8 mouse cellular contexts compared by ENCODE assay signal in genomic region chr19:44248854-44249351, GRCm38 (mm10). TPM values are rescaled to one million over a fixed set of nuclear protein-coding genes. Genes with fewer than 3 reads are reported as not detected.
A peak's percentile ranks its signal among the peaks of the same experiment; 100 is the strongest.
DNase-seq lines count a peak whose midpoint lies in the region; ATAC-seq and TF ChIP-seq lines count a peak whose summit lies in the region.

No protein-coding gene starts in this region.

- no peak for ATAC-seq in liver, embryonic 12.5 days

- peak; percentile 35 for DNase-seq in cerebellum, adult 9-10 months
- no peak for DNase-seq in cerebellum, adult 11 months
- no peak for DNase-seq in thymus, adult 2 months
- DNase-seq in thymus, postnatal 25 days = no peak
- no peak for DNase-seq in adrenal gland, adult (ENCODE audit: inconsistent age in 2 of 2, low spot score in 1 of 2)
- no peak for DNase-seq in kidney, postnatal 10 days
- no peak for DNase-seq in ovary, adult 18-20 months (ENCODE audit: low spot score)

- H3K27me3 ChIP-seq in thymus, adult 2 months (ENCODE audit: control insufficient read depth, insufficient read depth, low read length) = no peaks in the 10 kb centered on the region
- H3K27me3 ChIP-seq in liver, embryonic 12.5 days (replicated peaks) = peaks cover 25% of the 10 kb centered on the region

- 54% methylated on average over 11 of the region's 11 CpGs for whole genome bisulfite sequencing in thymus, adult 2 months
- 71% methylated on average over 11 of the region's 11 CpGs for WGBS in liver, embryonic 12.5 days (ENCODE audit: insufficient replicate concordance)

- H3K4me1 ChIP-seq in thymus, adult 2 months (replicated peaks; ENCODE audit: control insufficient read depth, insufficient read depth, low read length) = peaks cover 53% of the 10 kb centered on the region
- H3K4me1 ChIP-seq in liver, embryonic 12.5 days = peaks cover 53% of the 10 kb centered on the region

- H3K27ac ChIP-seq in thymus, adult 2 months (ENCODE audit: control insufficient read depth, insufficient read depth, low read length) = peak overlapping the region; percentile 96
- H3K27ac ChIP-seq in liver, embryonic 12.5 days = peak overlapping the region; percentile 82

- no peak overlapping the region for H3K4me3 ChIP-seq in thymus, adult 2 months (ENCODE audit: control insufficient read depth, insufficient read depth, low read length)
- peak overlapping the region; percentile 54; the same call in 1 of the 2 replicates for H3K4me3 ChIP-seq in liver, embryonic 12.5 days

- no peaks in the 10 kb centered on the region for H3K9me3 ChIP-seq in liver, embryonic 12.5 days (replicated peaks)

- peak overlapping the region; percentile 84 for H3K4me2 ChIP-seq in liver, embryonic 12.5 days

- H3K36me3 ChIP-seq in thymus, adult 2 months (ENCODE audit: control insufficient read depth, insufficient read depth, low read length) = no peaks in the 10 kb centered on the region
- no peaks in the 10 kb centered on the region for H3K36me3 ChIP-seq in liver, embryonic 12.5 days

- TF ChIP-seq POLR2A in thymus, adult 2 months (IDR thresholded peaks at IDR 0.05; ENCODE audit: control insufficient read depth, extremely low read depth, insufficient read depth, low read length, poor library complexity) = no peak

- TF ChIP-seq CTCF in thymus, adult 2 months (IDR thresholded peaks at IDR 0.05; ENCODE audit: borderline replicate concordance, control insufficient read depth, extremely low read depth, insufficient read depth, low read length, poor library complexity) = no peak

- 0 out of 2 replicates have a peak overlapping the region, but pooled peaks have one; percentile 45 for H3K9ac ChIP-seq in liver, embryonic 12.5 days

RNA-seq across cellular contexts. Expression of gene Scd2, which starts 44.6 kb away (rescaled TPM):
- 261 and 320 TPM in 2 replicates for polyA plus RNA-seq in thymus, adult 2 months (2012; rRNA removed)
- 136 and 148 TPM in 2 replicates for polyA plus RNA-seq in liver, embryonic 12.5 days (2016; fragmentation: Nextera tagmentation; extraction: Ambion mirVana)

RNA-seq across cellular contexts. Expression of gene Scd3, which starts 45.8 kb away (rescaled TPM):
- 0.17 and 0.23 TPM in 2 replicates for polyA plus RNA-seq in thymus, adult 2 months (2012; rRNA removed)
- polyA plus RNA-seq in liver, embryonic 12.5 days (2016; fragmentation: Nextera tagmentation; extraction: Ambion mirVana) = 0.29 TPM in 1 of 2 replicates, not detected in the other

RNA-seq across cellular contexts. Expression of gene Pkd2l1, which starts 56.7 kb away (rescaled TPM):
- polyA plus RNA-seq in thymus, adult 2 months (2012; rRNA removed) = 0.22 and 0.31 TPM in 2 replicates
- not detected in 2 replicates for polyA plus RNA-seq in liver, embryonic 12.5 days (2016; fragmentation: Nextera tagmentation; extraction: Ambion mirVana)
